11 mouse cellular contexts compared by ENCODE assay signal in the genomic region with DNA sequence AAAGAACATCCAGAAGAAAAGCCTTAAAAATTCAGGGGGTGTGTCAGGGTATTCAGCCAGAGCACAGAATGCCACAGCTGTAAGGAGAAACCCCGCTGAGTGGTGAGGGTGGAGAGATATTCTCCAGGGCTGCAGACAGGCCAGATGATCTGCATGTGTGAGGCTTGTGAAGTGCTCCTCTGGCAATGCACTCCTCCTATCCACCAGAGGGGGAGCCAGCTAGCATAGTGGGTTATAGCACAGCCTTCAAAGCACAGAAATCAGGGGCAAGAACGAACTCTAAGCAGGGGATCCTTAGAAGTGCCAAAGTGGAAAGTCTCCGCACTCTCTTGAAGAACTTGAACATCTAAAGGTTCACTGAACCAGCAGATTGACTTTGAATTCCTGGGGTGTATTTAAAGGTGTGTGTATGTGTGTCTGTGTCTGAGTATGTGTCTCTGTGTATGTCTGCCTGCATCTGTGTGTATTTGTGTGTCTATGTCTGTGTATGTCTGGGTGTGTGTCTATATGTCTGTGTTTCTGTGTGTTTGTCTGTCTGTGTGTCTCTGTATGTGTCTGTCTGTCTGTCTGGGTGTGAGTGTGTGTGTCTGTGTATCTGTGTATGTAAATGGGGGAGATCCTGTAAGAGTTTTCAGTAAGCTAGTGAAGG. TPM values are rescaled to one million over a fixed set of nuclear protein-coding genes. Genes with fewer than 3 reads are reported as not detected.
DNase-seq lines count a peak whose midpoint lies in the region; ATAC-seq and TF ChIP-seq lines count a peak whose summit lies in the region.
"Had no signal": no experiment of that assay in that cellular context is flagged by ENCODE, and none has a peak within 500 bp of the region (broad histone marks: within the 10 kb centered on the region; RNA-seq: fewer than 3 reads in every experiment).

No protein-coding gene starts in this region.

- no peak for DNase-seq in gastrocnemius, adult 2 months
- no peak for DNase-seq in gastrocnemius, postnatal 25 days
- DNase-seq in lung, postnatal 10 days = peak; percentile 9
- no peak for DNase-seq in lung, adult 18-20 months
- peak; percentile 72 for DNase-seq in embryo, embryonic 10 days (ENCODE audit: low spot score)
- no peak for DNase-seq in midbrain, postnatal 0 days (ENCODE audit: low spot score)
- DNase-seq in ovary, postnatal 36 days (ENCODE audit: low spot score) = no peak
- no peak for DNase-seq in thymus, adult 2 months
- DNase-seq: adrenal gland, postnatal 14 days; right cerebral cortex, adult 18-20 months had no signal

- H3K4me2 ChIP-seq in midbrain, postnatal 0 days (ENCODE audit: low read depth, low read length, poor library complexity, severe bottlenecking) = no peak overlapping the region

- no peaks in the 10 kb centered on the region for H3K9me3 ChIP-seq in midbrain, postnatal 0 days (ENCODE audit: low read length)

- H3K36me3 ChIP-seq in midbrain, postnatal 0 days (ENCODE audit: insufficient read depth, low read length) = no peaks in the 10 kb centered on the region
- H3K36me3 ChIP-seq in thymus, adult 2 months (ENCODE audit: control insufficient read depth, insufficient read depth, low read length) = no peaks in the 10 kb centered on the region

- TF ChIP-seq POLR2A in thymus, adult 2 months (IDR thresholded peaks at IDR 0.05; ENCODE audit: control insufficient read depth, extremely low read depth, insufficient read depth, low read length, poor library complexity) = no peak

- no peak for ATAC-seq in midbrain, postnatal 0 days (ENCODE audit: low FRiP score)

- no peak overlapping the region for H3K9ac ChIP-seq in midbrain, postnatal 0 days (replicated peaks; ENCODE audit: low read length, poor library complexity, severe bottlenecking)

- no peaks in the 10 kb centered on the region for H3K4me1 ChIP-seq in midbrain, postnatal 0 days (ENCODE audit: insufficient read depth, low read length)
- no peaks in the 10 kb centered on the region for H3K4me1 ChIP-seq in thymus, adult 2 months (replicated peaks; ENCODE audit: control insufficient read depth, insufficient read depth, low read length)

- WGBS in midbrain, postnatal 0 days = 38% methylated on average over 3 of the region's 3 CpGs
- 82% methylated on average over 3 of the region's 3 CpGs for WGBS in thymus, adult 2 months

- intact Hi-C loops in gastrocnemius, adult 2 months (cut with DNase I) = no loop called here

- no peaks in the 10 kb centered on the region for H3K27me3 ChIP-seq in midbrain, postnatal 0 days (ENCODE audit: insufficient read depth, low read length)
- no peaks in the 10 kb centered on the region for H3K27me3 ChIP-seq in thymus, adult 2 months (ENCODE audit: control insufficient read depth, insufficient read depth, low read length)

- H3K27ac ChIP-seq in gastrocnemius, adult 2 months = no peak overlapping the region
- H3K27ac ChIP-seq in midbrain, postnatal 0 days (ENCODE audit: low read depth, low read length) = no peak overlapping the region
- no peak overlapping the region for H3K27ac ChIP-seq in thymus, adult 2 months (ENCODE audit: control insufficient read depth, insufficient read depth, low read length)

- peak; percentile 14; the same call in 1 of the 2 replicates for TF ChIP-seq CTCF in gastrocnemius, adult 2 months (IDR thresholded peaks at IDR 0.05)
- TF ChIP-seq CTCF in midbrain, postnatal 0 days (IDR thresholded peaks at IDR 0.05) = peak; percentile 54
- no peak for TF ChIP-seq CTCF in thymus, adult 2 months (IDR thresholded peaks at IDR 0.05; ENCODE audit: borderline replicate concordance, control insufficient read depth, extremely low read depth, insufficient read depth, low read length, poor library complexity)

- no peak overlapping the region for H3K4me3 ChIP-seq in gastrocnemius, adult 2 months
- H3K4me3 ChIP-seq in midbrain, postnatal 0 days (ENCODE audit: low read depth, low read length) = no peak overlapping the region
- no peak overlapping the region for H3K4me3 ChIP-seq in thymus, adult 2 months (ENCODE audit: control insufficient read depth, insufficient read depth, low read length)

RNA-seq across cellular contexts. Expression of a gene that starts 11.3 kb away (rescaled TPM):
- 1 to 10 TPM; 5.8 to 8.9 TPM for total RNA-seq in gastrocnemius, adult 2 months (2021)
- total RNA-seq in gastrocnemius, postnatal 25 days (2021) = 1 to 10 TPM; 3.9 to 4.6 TPM
- total RNA-seq in midbrain, postnatal 0 days (2014; rRNA removed) = 18.0 and 23.8 TPM in 2 replicates
- polyA plus RNA-seq in midbrain, postnatal 0 days (2015; fragmentation: Nextera tagmentation; extraction: Ambion mirVana) = 12.0 and 13.2 TPM in 2 replicates
- 19.0 and 21.6 TPM in 2 replicates for polyA plus RNA-seq in thymus, adult 2 months (2012; rRNA removed)

RNA-seq across cellular contexts. Expression of a gene that starts 20.2 kb away (rescaled TPM):
- 1 to 10 TPM; 1.2 to 1.3 TPM for total RNA-seq in gastrocnemius, adult 2 months (2021)
- total RNA-seq in gastrocnemius, postnatal 25 days (2021) = 1 to 10 TPM in 1 of 2 experiments, under 1 TPM in 1; 0.86 to 1.2 TPM
- 25.1 and 30.3 TPM in 2 replicates for total RNA-seq in midbrain, postnatal 0 days (2014; rRNA removed)
- 18.9 and 20.5 TPM in 2 replicates for polyA plus RNA-seq in midbrain, postnatal 0 days (2015; fragmentation: Nextera tagmentation; extraction: Ambion mirVana)
- polyA plus RNA-seq in thymus, adult 2 months (2012; rRNA removed) = 0.04 and 0.12 TPM in 2 replicates
- total RNA-seq: megakaryocyte, adult 5-6 weeks had no signal

Comparison
In these comparisons a context has a peak if more than half of its experiments do, and no peak if none do; other contexts are left out.
1. DNase-seq: peak in lung, postnatal 10 days (single experiment) and embryo, embryonic 10 days (single experiment); none in gastrocnemius, adult 2 months (single experiment), gastrocnemius, postnatal 25 days (single experiment), lung, adult 18-20 months (0 of 2), midbrain, postnatal 0 days (single experiment), ovary, postnatal 36 days (single experiment) and thymus, adult 2 months (single experiment).
2. RNA of a gene that starts 20.2 kb away (total RNA-seq): 25.1 to 30.3 TPM in midbrain, postnatal 0 days; 1.2 to 1.3 TPM in gastrocnemius, adult 2 months and 0.86 to 1.2 TPM in gastrocnemius, postnatal 25 days; every median in the first group is over 10 times any median in the second.